Mouse (Mus musculus) stomach, postnatal 0 days (tissue): ENCODE results near the gene Gm7029.

ENCODE experiments used
- CTCF ChIP-seq: IDR thresholded peaks from 2 replicates; pipeline ENCODE4 v1.5.1; 2016; ENCODE audit warnings: antibody characterized with exemption, low read depth, mild to moderate bottlenecking, moderate library complexity
- EP300 ChIP-seq: optimal IDR thresholded peaks from 2 replicates; pipeline ENCODE3; 2016; ENCODE audit warnings: antibody characterized with exemption

DNA sequence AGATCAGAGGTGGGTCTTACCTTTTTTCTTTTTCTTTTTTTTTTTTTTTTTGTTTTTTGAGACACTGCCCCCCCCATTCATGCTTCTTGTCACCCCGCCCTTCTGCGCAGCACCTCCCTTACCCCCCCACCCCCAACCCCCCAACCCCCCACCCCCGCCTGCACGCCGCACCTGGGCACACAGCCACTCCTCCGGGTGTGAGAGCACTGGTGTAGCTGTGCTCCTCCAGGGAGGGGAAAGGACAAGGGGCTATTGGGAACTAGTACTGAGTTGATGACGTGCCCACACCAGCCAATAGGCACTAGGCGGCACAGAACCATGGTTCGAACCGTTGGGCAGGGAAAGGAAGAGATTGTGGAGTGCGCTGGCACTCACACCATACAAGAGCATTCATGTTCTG lies 774 bp downstream of the Gm7029 start:
- TF ChIP-seq CTCF (no peak), EP300 (no peak)
